32 mouse cellular contexts compared by ENCODE assay signal in the genomic region with DNA sequence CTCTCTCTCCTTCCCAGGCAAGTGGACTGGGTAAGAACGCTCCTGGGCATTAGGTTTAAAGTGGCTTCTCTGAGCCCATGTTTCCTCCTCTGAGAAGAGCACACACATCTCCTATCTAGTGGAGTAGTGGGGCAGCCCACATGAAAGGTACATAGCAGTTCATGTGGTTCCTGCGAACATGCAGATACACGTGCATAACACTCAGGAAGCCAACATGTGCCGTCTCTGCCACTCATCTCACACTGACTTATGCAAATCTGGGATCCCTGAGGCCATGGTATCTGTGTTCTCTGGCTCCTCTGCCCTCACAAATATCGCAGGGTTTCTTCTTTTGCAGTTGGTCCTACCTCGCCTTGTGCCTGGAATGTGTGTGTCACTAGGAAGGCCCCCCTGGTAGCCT. TPM values are rescaled to one million over a fixed set of nuclear protein-coding genes. Genes with fewer than 3 reads are reported as not detected.
DNase-seq lines count a peak whose midpoint lies in the region; TF ChIP-seq lines count a peak whose summit lies in the region.
"Had no signal": no experiment of that assay in that cellular context is flagged by ENCODE, and none has a peak within 500 bp of the region (broad histone marks: within the 10 kb centered on the region; RNA-seq: fewer than 3 reads in every experiment).

No protein-coding gene starts in this region.

- peaks cover 28 to 89% of the 10 kb centered on the region in 2 experiments for H3K36me3 ChIP-seq in CH12.LX (replicated peaks in 1 of 2; ENCODE audit: control insufficient read depth in 1 of 2, insufficient read depth in 1 of 2, low read length in 1 of 2)

- 0 out of 2 replicates have a peak, but pooled peaks have one; percentile 24 for TF ChIP-seq EP300 in CH12.LX (IDR thresholded peaks at IDR 0.05; ENCODE audit: low read length)

- H3K4me3 ChIP-seq in layer of hippocampus, adult 2 months, result no peak overlapping the region
- H3K4me3 ChIP-seq in CH12.LX (replicated peaks in 1 of 3; ENCODE audit: low read depth in 2 of 3, low read length in 2 of 3, poor library complexity in 1 of 3), result no peak overlapping the region
- H3K4me3 ChIP-seq: embryonic facial prominence, embryonic 13.5 days; erythroblast, embryonic 14.5 days; forebrain, embryonic 12.5 days; hindbrain, embryonic 10.5 days; intestine, embryonic 15.5 days; limb, embryonic 13.5 days; liver, embryonic 13.5 days; megakaryocyte, embryonic 14.5 days; neural tube, embryonic 13.5 days had no signal

- no peak for TF ChIP-seq CTCF in layer of hippocampus, adult 2 months (conservative IDR thresholded peaks at IDR 0.05)
- TF ChIP-seq CTCF in CH12.LX (conservative IDR thresholded peaks at IDR 0.05 in 1 of 2, IDR thresholded peaks at IDR 0.05 in 1 of 2; ENCODE audit: low read depth in 2 of 2, low read length in 2 of 2), result no peak

- no peaks in the 10 kb centered on the region for H3K27me3 ChIP-seq in CH12.LX (replicated peaks)
- H3K27me3 ChIP-seq: embryonic facial prominence, embryonic 13.5 days; forebrain, embryonic 12.5 days; intestine, embryonic 15.5 days; limb, embryonic 13.5 days; liver, embryonic 13.5 days; megakaryocyte, embryonic 14.5 days; neural tube, embryonic 13.5 days had no signal

- no peak overlapping the region for H3K4me2 ChIP-seq in CH12.LX (ENCODE audit: insufficient read depth, low read depth, poor library complexity, severe bottlenecking)
- H3K4me2 ChIP-seq: embryonic facial prominence, embryonic 13.5 days; forebrain, embryonic 12.5 days; heart, embryonic 11.5 days; intestine, embryonic 15.5 days; limb, embryonic 13.5 days; liver, embryonic 13.5 days; lung, embryonic 14.5 days; neural tube, embryonic 13.5 days had no signal

- intact Hi-C loops in gastrocnemius, postnatal 14 days (cut with DNase I; ENCODE audit: low total_unique reads), result no loop called here
- intact Hi-C loops in left cerebral cortex, postnatal 14 days (cut with DNase I), result no loop called here

- no peaks in the 10 kb centered on the region for H3K9me3 ChIP-seq in CH12.LX (replicated peaks; ENCODE audit: low read length)
- H3K9me3 ChIP-seq: embryonic facial prominence, embryonic 13.5 days; forebrain, embryonic 12.5 days; hindbrain, embryonic 10.5 days; intestine, embryonic 15.5 days; limb, embryonic 13.5 days; liver, embryonic 13.5 days; megakaryocyte, embryonic 14.5 days; neural tube, embryonic 13.5 days had no signal

- in situ Hi-C loops in CH12.LX (cut with MboI; ENCODE audit: low pct_ligation_motif_present, low pct_unique_long_range_greater_than_20kb, low sequenced_read_pairs), result no loop called here

- peak overlapping the region; percentile 81 for H3K27ac ChIP-seq in layer of hippocampus, adult 2 months
- no peak overlapping the region for H3K27ac ChIP-seq in CH12.LX (ENCODE audit: insufficient read depth, low read depth)
- H3K27ac ChIP-seq: embryonic facial prominence, embryonic 13.5 days; forebrain, embryonic 12.5 days; hindbrain, embryonic 10.5 days; intestine, embryonic 15.5 days; limb, embryonic 13.5 days; liver, embryonic 13.5 days; neural tube, embryonic 13.5 days had no signal

- no peak for DNase-seq in layer of hippocampus, adult 2 months (ENCODE audit: low spot score in 2 of 2)
- DNase-seq in layer of hippocampus, adult 18-20 months (ENCODE audit: low spot score in 2 of 2), result no peak
- DNase-seq in CH12.LX (ENCODE audit: extremely low read depth), result peak; percentile 55
- DNase-seq in naive thymus-derived CD4-positive, alpha-beta T cell, adult 2 months (ENCODE audit: low read depth), result peak; percentile 83
- peak; percentile 27 to 44 for DNase-seq in thymus, postnatal 36 days
- no peak for DNase-seq in embryo, embryonic 10.5 days (ENCODE audit: low spot score)
- no peak for DNase-seq in gastrocnemius, postnatal 14 days
- DNase-seq in left cerebral cortex, postnatal 14 days (ENCODE audit: low spot score in 2 of 2), result no peak
- DNase-seq: adrenal gland, postnatal 36 days; cerebellum, adult 11-12 months; cerebellum, postnatal 10 days; embryo, embryonic 11 days; heart, adult 11 months; kidney, adult 8-10 months; kidney, postnatal 25 days; liver, embryonic 13.5 days; lung, embryonic 14.5 days; midbrain, embryonic 14.5 days; right cerebral cortex, postnatal 4 days had no signal

- no peak overlapping the region for H3K9ac ChIP-seq in CH12.LX (ENCODE audit: insufficient read depth, low read depth)
- H3K9ac ChIP-seq: embryonic facial prominence, embryonic 13.5 days; forebrain, embryonic 12.5 days; intestine, embryonic 15.5 days; limb, embryonic 13.5 days; liver, embryonic 13.5 days; lung, embryonic 14.5 days; neural tube, embryonic 13.5 days had no signal

- H3K79me2 ChIP-seq in CH12.LX (replicated peaks; ENCODE audit: control insufficient read depth, extremely low read depth, insufficient read depth, poor library complexity, severe bottlenecking), result no peaks in the 10 kb centered on the region

- dilution Hi-C loops in CH12.LX (cut with MboI; ENCODE audit: extremely low pct_ligation_motif_present, extremely low pct_unique_long_range_greater_than_20kb, low sequenced_read_pairs), result no loop called here

- TF ChIP-seq POLR2A in CH12.LX (IDR thresholded peaks at IDR 0.05; ENCODE audit: low read depth, low read length), result no peak

- peaks cover 14 to 24% of the 10 kb centered on the region in 2 experiments for H3K4me1 ChIP-seq in CH12.LX (ENCODE audit: control insufficient read depth in 1 of 2, insufficient read depth in 2 of 2)
- H3K4me1 ChIP-seq: embryonic facial prominence, embryonic 13.5 days; forebrain, embryonic 12.5 days; hindbrain, embryonic 10.5 days; intestine, embryonic 15.5 days; limb, embryonic 13.5 days; neural tube, embryonic 13.5 days had no signal

- no peak for TF ChIP-seq RAD21 in CH12.LX (IDR thresholded peaks at IDR 0.05; ENCODE audit: low read depth, low read length)

TF ChIP-seq in CH12.LX, 34 proteins besides CTCF, POLR2A, EP300 and RAD21:
- TF ChIP-seq GABPA (IDR thresholded peaks at IDR 0.05; ENCODE audit: insufficient replicate concordance, low read depth, low read length) (no peak), TBP (conservative IDR thresholded peaks at IDR 0.05; ENCODE audit: low read depth, low read length) (no peak), ETS1 (conservative IDR thresholded peaks at IDR 0.05; ENCODE audit: low read depth, low read length) (peak; percentile 27; the same call in 1 of the 2 replicates), BHLHE40 (IDR thresholded peaks at IDR 0.05; ENCODE audit: low read depth, low read length) (peak; percentile 94), MXI1 (IDR thresholded peaks at IDR 0.05; ENCODE audit: low read depth, low read length) (peak; percentile 74; the same call in 1 of the 2 replicates), UBTF (IDR thresholded peaks at IDR 0.05; ENCODE audit: low read depth, low read length) (no peak), JUND (conservative IDR thresholded peaks at IDR 0.05; ENCODE audit: low read depth, low read length) (no peak), NRF1 (IDR thresholded peaks at IDR 0.05; ENCODE audit: low read depth, low read length) (no peak), MAFK (IDR thresholded peaks at IDR 0.05; ENCODE audit: insufficient replicate concordance, low read length) (no peak), MYC (IDR thresholded peaks at IDR 0.05; ENCODE audit: low read depth, low read length) (peak; percentile 80), TCF12 (IDR thresholded peaks at IDR 0.05; ENCODE audit: low read depth, low read length) (no peak), MAX (IDR thresholded peaks at IDR 0.05; ENCODE audit: low read length) (peak; percentile 75)

RNA-seq across cellular contexts. Expression of a gene that starts 32.6 kb away (rescaled TPM):
- total RNA-seq in layer of hippocampus, adult 2 months (2021), result 100 to 1,000 TPM; 356 to 361 TPM
- 100 to 1,000 TPM; 304 to 307 TPM for total RNA-seq in layer of hippocampus, adult 18-20 months (2021)
- total RNA-seq in CH12.LX (2012; rRNA removed) (64.6 and 79.1 TPM in 2 replicates), CH12.LX (2014; rRNA removed) (22.6 and 34.6 TPM in 2 replicates)
- 65.3 and 69.3 TPM in 2 replicates for polyA plus RNA-seq in CH12.LX (2012; ENCODE audit: insufficient read length, low read depth)
- 10 to 100 TPM; 51.2 to 51.5 TPM for total RNA-seq in gastrocnemius, postnatal 14 days (2021)
- total RNA-seq in left cerebral cortex, postnatal 14 days (2021), result 100 to 1,000 TPM; 198 to 204 TPM

RNA-seq across cellular contexts. Expression of a gene that starts 40.0 kb away (rescaled TPM):
- total RNA-seq in layer of hippocampus, adult 2 months (2021), result not detected
- not detected for total RNA-seq in layer of hippocampus, adult 18-20 months (2021)
- total RNA-seq in CH12.LX (2012; rRNA removed) (1.8 and 4.5 TPM in 2 replicates), CH12.LX (2014; rRNA removed) (0.18 and 0.23 TPM in 2 replicates)
- polyA plus RNA-seq in CH12.LX (2012; ENCODE audit: insufficient read length, low read depth), result 0.66 and 0.82 TPM in 2 replicates
- total RNA-seq in gastrocnemius, postnatal 14 days (2021), result not detected
- total RNA-seq in left cerebral cortex, postnatal 14 days (2021), result not detected
- total RNA-seq: adrenal gland, postnatal 36 days; gastrocnemius, adult 18-20 months; left cerebral cortex, postnatal 25 days had no signal
- polyA plus RNA-seq: embryonic facial prominence, embryonic 13.5 days; forebrain, embryonic 12.5 days; heart, postnatal 0 days; midbrain, embryonic 14.5 days; neural tube, embryonic 13.5 days; stomach, embryonic 14.5 days had no signal

RNA-seq across cellular contexts. Expression of a gene that starts 51.7 kb away (rescaled TPM):
- total RNA-seq in layer of hippocampus, adult 2 months (2021), result not detected
- not detected for total RNA-seq in layer of hippocampus, adult 18-20 months (2021)
- total RNA-seq in CH12.LX (2012; rRNA removed), result not detected in 2 replicates
- total RNA-seq in CH12.LX (2014; rRNA removed), result not detected in 2 replicates
- polyA plus RNA-seq in CH12.LX (2012; ENCODE audit: insufficient read length, low read depth), result not detected in 2 replicates
- total RNA-seq in gastrocnemius, postnatal 14 days (2021), result not detected
- total RNA-seq in left cerebral cortex, postnatal 14 days (2021), result not detected
- total RNA-seq: adrenal gland, postnatal 36 days; left cerebral cortex, postnatal 25 days had no signal
- polyA plus RNA-seq: embryonic facial prominence, embryonic 13.5 days; erythroblast, embryonic 14.5 days; forebrain, embryonic 12.5 days; heart, embryonic 11.5 days; heart, postnatal 0 days; hindbrain, embryonic 10.5 days; limb, embryonic 13.5 days; lung, embryonic 14.5 days; midbrain, embryonic 14.5 days; neural tube, embryonic 13.5 days; stomach, embryonic 14.5 days had no signal

Comparison
In these comparisons a context has a peak if more than half of its experiments do, and no peak if none do; other contexts are left out.
1. DNase-seq: peak in CH12.LX (single experiment), naive thymus-derived CD4-positive, alpha-beta T cell, adult 2 months (single experiment) and thymus, postnatal 36 days (2 of 2); none in layer of hippocampus, adult 2 months (0 of 2), layer of hippocampus, adult 18-20 months (0 of 2), embryo, embryonic 10.5 days (single experiment), gastrocnemius, postnatal 14 days (single experiment) and left cerebral cortex, postnatal 14 days (0 of 2).